In the genomic region with DNA sequence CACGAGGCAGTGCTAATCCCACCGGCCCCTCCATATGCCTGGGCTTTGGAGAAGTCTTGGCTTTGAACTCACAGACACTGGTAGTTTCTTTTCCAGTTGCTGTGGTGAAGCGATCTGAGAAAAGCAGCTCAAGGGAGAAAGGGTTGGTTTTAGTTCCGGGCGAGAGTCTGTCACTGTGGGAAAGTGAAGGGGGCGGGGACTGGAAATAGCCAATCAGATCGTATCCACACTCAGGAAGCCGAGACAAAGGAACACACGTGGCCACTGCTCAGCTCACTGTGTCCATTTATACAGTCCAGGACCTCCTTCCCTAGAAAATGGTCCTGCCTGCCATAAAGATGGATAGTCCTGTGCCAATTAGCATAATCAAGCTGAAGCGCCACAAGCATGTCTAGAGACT, we compare ENCODE assay signal across 13 mouse cellular contexts. TPM values are rescaled to one million over a fixed set of nuclear protein-coding genes. Genes with fewer than 3 reads are reported as not detected.
DNase-seq lines count a peak whose midpoint lies in the region; ATAC-seq lines count a peak whose summit lies in the region.
"Had no signal": no experiment of that assay in that cellular context is flagged by ENCODE, and none has a peak within 500 bp of the region (broad histone marks: within the 10 kb centered on the region; RNA-seq: fewer than 3 reads in every experiment).

No protein-coding gene starts in this region.

- 67% methylated on average over 10 of the region's 10 CpGs for WGBS in heart, embryonic 12.5 days
- WGBS in heart, embryonic 11.5 days (ENCODE audit: insufficient replicate concordance), result 80% methylated on average over 10 of the region's 10 CpGs
- WGBS in lung, embryonic 15.5 days, result 74% methylated on average over 10 of the region's 10 CpGs
- WGBS in embryonic facial prominence, embryonic 15.5 days, result 80% methylated on average over 10 of the region's 10 CpGs

- peak overlapping the region; percentile 46 for H3K27ac ChIP-seq in heart, embryonic 12.5 days (ENCODE audit: poor library complexity, severe bottlenecking)
- H3K27ac ChIP-seq in heart, embryonic 11.5 days (ENCODE audit: low read depth, low read length), result no peak overlapping the region
- peak overlapping the region; percentile 91 for H3K27ac ChIP-seq in lung, embryonic 15.5 days
- H3K27ac ChIP-seq in embryonic facial prominence, embryonic 15.5 days (replicated peaks), result peak overlapping the region; percentile 66

- H3K27me3 ChIP-seq in heart, embryonic 12.5 days (replicated peaks), result no peaks in the 10 kb centered on the region
- H3K27me3 ChIP-seq in heart, embryonic 11.5 days (ENCODE audit: control insufficient read depth, insufficient read depth, low read length), result no peaks in the 10 kb centered on the region
- H3K27me3 ChIP-seq in lung, embryonic 15.5 days, result no peaks in the 10 kb centered on the region
- H3K27me3 ChIP-seq in embryonic facial prominence, embryonic 15.5 days, result no peaks in the 10 kb centered on the region
- H3K27me3 ChIP-seq: Patski had no signal

- ATAC-seq in heart, embryonic 12.5 days (ENCODE audit: insufficient number of reproducible peaks, low FRiP score), result peak; percentile 22
- no peak; the same call in 1 of the 2 replicates for ATAC-seq in heart, embryonic 11.5 days (replicated peaks; ENCODE audit: insufficient number of reproducible peaks, low FRiP score, low TSS enrichment)
- no peak for ATAC-seq in lung, embryonic 15.5 days (ENCODE audit: borderline replicate concordance, extremely low read depth, low FRiP score, low TSS enrichment)
- ATAC-seq in embryonic facial prominence, embryonic 15.5 days (ENCODE audit: insufficient number of reproducible peaks, low FRiP score, low TSS enrichment, low read depth), result no peak
- ATAC-seq: CD4-positive, CD25-positive, alpha-beta regulatory T cell, adult 4 months; intestine, postnatal 0 days; Patski had no signal

- H3K4me1 ChIP-seq in heart, embryonic 12.5 days (replicated peaks), result peaks cover 20% of the 10 kb centered on the region
- H3K4me1 ChIP-seq in heart, embryonic 11.5 days (ENCODE audit: control insufficient read depth, insufficient read depth, low read length), result peaks cover 8% of the 10 kb centered on the region; the same call in 1 of the 2 replicates
- peaks cover 52% of the 10 kb centered on the region for H3K4me1 ChIP-seq in lung, embryonic 15.5 days
- H3K4me1 ChIP-seq in embryonic facial prominence, embryonic 15.5 days, result peaks cover 22% of the 10 kb centered on the region

- no peaks in the 10 kb centered on the region for H3K9me3 ChIP-seq in heart, embryonic 12.5 days (replicated peaks)
- H3K9me3 ChIP-seq in heart, embryonic 11.5 days (replicated peaks; ENCODE audit: control insufficient read depth, low read length), result no peaks in the 10 kb centered on the region
- H3K9me3 ChIP-seq in lung, embryonic 15.5 days, result no peaks in the 10 kb centered on the region
- H3K9me3 ChIP-seq in embryonic facial prominence, embryonic 15.5 days (replicated peaks), result no peaks in the 10 kb centered on the region

- H3K36me3 ChIP-seq in heart, embryonic 12.5 days, result no peaks in the 10 kb centered on the region
- H3K36me3 ChIP-seq in heart, embryonic 11.5 days (ENCODE audit: control insufficient read depth, insufficient read depth, low read length), result no peaks in the 10 kb centered on the region
- H3K36me3 ChIP-seq in lung, embryonic 15.5 days, result no peaks in the 10 kb centered on the region
- no peaks in the 10 kb centered on the region for H3K36me3 ChIP-seq in embryonic facial prominence, embryonic 15.5 days

- DNase-seq in lung, postnatal 4 days, result no peak
- DNase-seq in lung, postnatal 10 days, result peak; percentile 26
- DNase-seq in kidney, adult 8-10 months, result no peak
- no peak for DNase-seq in cerebellum, postnatal 4 days (ENCODE audit: low spot score in 2 of 2)
- DNase-seq: adrenal gland, adult 2 months; right cerebral cortex, postnatal 4 days had no signal

- H3K9ac ChIP-seq in heart, embryonic 12.5 days, result no peak overlapping the region
- no peak overlapping the region for H3K9ac ChIP-seq in heart, embryonic 11.5 days (ENCODE audit: low read depth, low read length)
- no peak overlapping the region for H3K9ac ChIP-seq in lung, embryonic 15.5 days
- no peak overlapping the region for H3K9ac ChIP-seq in embryonic facial prominence, embryonic 15.5 days

- H3K4me2 ChIP-seq in heart, embryonic 12.5 days, result no peak overlapping the region
- H3K4me2 ChIP-seq in heart, embryonic 11.5 days, result no peak overlapping the region
- no peak overlapping the region for H3K4me2 ChIP-seq in lung, embryonic 15.5 days
- H3K4me2 ChIP-seq in embryonic facial prominence, embryonic 15.5 days (replicated peaks), result no peak overlapping the region

- no peak overlapping the region for H3K4me3 ChIP-seq in heart, embryonic 12.5 days
- H3K4me3 ChIP-seq in heart, embryonic 11.5 days (ENCODE audit: low read depth, low read length), result no peak overlapping the region
- H3K4me3 ChIP-seq in lung, embryonic 15.5 days, result no peak overlapping the region
- no peak overlapping the region for H3K4me3 ChIP-seq in embryonic facial prominence, embryonic 15.5 days (replicated peaks)

RNA-seq across cellular contexts. Expression of gene Tgfbr2, which starts 57.2 kb away (rescaled TPM):
- 22.0 and 22.3 TPM in 2 replicates for polyA plus RNA-seq in heart, embryonic 12.5 days (2016; fragmentation: Nextera tagmentation; extraction: Ambion mirVana)
- 12.4 and 13.8 TPM in 2 replicates for polyA plus RNA-seq in heart, embryonic 11.5 days (2014; fragmentation: Nextera tagmentation; extraction: Ambion mirVana)
- 51.4 and 53.1 TPM in 2 replicates for polyA plus RNA-seq in lung, embryonic 15.5 days (2015; fragmentation: Nextera tagmentation; extraction: Ambion mirVana)
- 48.8 and 49.6 TPM in 2 replicates for polyA plus RNA-seq in embryonic facial prominence, embryonic 15.5 days (2015; fragmentation: Nextera tagmentation; extraction: Ambion mirVana)
